Mouse (Mus musculus) cortical plate, adult 2 months (tissue): ENCODE measurements at regions not wholly inside any gene's neighbourhood (a gene's known extent, or its start where the extent isn't known, plus 50 kb on each side); places are given as distances from the start of the nearest gene placed in this dataset.

ENCODE experiments used
- CTCF ChIP-seq: fragments of 200-500 bp; IDR thresholded peaks from 2 replicates; pipeline ENCODE4 v1.5.1; 2011; ENCODE audit warnings: mild to moderate bottlenecking, control low read depth, low read length; ENCODE audit not compliant: insufficient read depth; ENCODE audit errors: extremely low read depth
- POLR2A ChIP-seq: fragments of 200-500 bp; IDR thresholded peaks from 2 replicates; pipeline ENCODE4 v1.6.1; 2011; ENCODE audit warnings: mild to moderate bottlenecking, low read length, control low read depth; ENCODE audit not compliant: insufficient read depth; ENCODE audit errors: extremely low read depth

- TF ChIP-seq CTCF (no peak), POLR2A (no peak)
These were observed 338.4 kb downstream of the Kcnrg start for GRCm38 (mm10) chr14:61945659-61946058.
